Mouse (Mus musculus): ENCODE results near the gene Esrrg.

DNA sequence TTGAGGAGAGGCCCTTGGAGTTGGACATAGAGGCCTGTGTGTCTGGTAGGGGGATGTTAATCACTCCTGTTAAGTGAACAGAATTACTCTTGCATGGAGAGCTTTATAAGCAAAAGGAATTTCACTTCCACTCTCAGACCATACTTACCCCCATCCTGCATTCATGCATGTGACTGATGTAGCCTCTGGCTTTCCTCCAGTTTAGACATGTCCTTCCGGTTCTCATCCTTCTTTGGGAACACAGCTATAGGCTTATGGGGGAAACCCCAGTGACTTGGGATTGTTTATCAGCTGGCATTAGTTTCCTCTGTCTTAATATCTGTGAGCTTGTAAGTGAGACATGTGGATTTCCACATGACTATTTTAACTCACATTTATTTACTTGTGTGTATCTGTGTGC lies 217.5 kb downstream of the Esrrg start:
- TF ChIP-seq CTCF (conservative IDR thresholded peaks at IDR 0.05; ENCODE audit: low read length) (no peak), NANOG (IDR thresholded peaks at IDR 0.05; ENCODE audit: borderline replicate concordance, low read length) (no peak), POU5F1 (IDR thresholded peaks at IDR 0.05; ENCODE audit: borderline replicate concordance, low read length) (no peak)

Measured in E14TG2a.4 (cell line).